Mouse (Mus musculus): ENCODE data around the gene Stat2. TPM values are rescaled to one million over a fixed set of nuclear protein-coding genes. Genes with fewer than 3 reads are reported as not detected.

Gene Stat2
- polyA plus RNA-seq, 1 experiment from 2014 or later = 15.4 TPM

GRCm38 (mm10) chr10:128231697-128232419, 38.5 kb upstream of the Stat2 start, which contains the start of gene Timeless:
TSS of gene Timeless (plus strand) at chr10:128232065.
- Histone ChIP-seq H3K9me3 (ENCODE audit: control insufficient read depth, low read length) (no peaks in the 10 kb centered on the region), H3K9ac (ENCODE audit: low read depth, low read length) (peak within 1 kb of the TSS; percentile 91), H3K4me2 (replicated peaks; ENCODE audit: low read depth, low read length) (peak within 1 kb of the TSS; percentile 65), H3K36me3 (ENCODE audit: control insufficient read depth, insufficient read depth, low read length) (no peaks in the 10 kb centered on the region), H3K4me1 (replicated peaks; ENCODE audit: control insufficient read depth, insufficient read depth, low read length) (no peaks in the 10 kb centered on the region), H3K4me3 (ENCODE audit: low read depth, low read length) (peak within 1 kb of the TSS; percentile 68), H3K27me3 (ENCODE audit: control insufficient read depth, insufficient read depth, low read length) (no peaks in the 10 kb centered on the region), H3K27ac (ENCODE audit: low read depth, low read length) (peak within 1 kb of the TSS; percentile 86)
- DNase-seq (ENCODE audit: low spot score) = peak; percentile 91
- under 1% methylated on average over 44 of the region's 58 CpGs for WGBS
- ATAC-seq (ENCODE audit: low FRiP score) = peak; percentile 94

DNA sequence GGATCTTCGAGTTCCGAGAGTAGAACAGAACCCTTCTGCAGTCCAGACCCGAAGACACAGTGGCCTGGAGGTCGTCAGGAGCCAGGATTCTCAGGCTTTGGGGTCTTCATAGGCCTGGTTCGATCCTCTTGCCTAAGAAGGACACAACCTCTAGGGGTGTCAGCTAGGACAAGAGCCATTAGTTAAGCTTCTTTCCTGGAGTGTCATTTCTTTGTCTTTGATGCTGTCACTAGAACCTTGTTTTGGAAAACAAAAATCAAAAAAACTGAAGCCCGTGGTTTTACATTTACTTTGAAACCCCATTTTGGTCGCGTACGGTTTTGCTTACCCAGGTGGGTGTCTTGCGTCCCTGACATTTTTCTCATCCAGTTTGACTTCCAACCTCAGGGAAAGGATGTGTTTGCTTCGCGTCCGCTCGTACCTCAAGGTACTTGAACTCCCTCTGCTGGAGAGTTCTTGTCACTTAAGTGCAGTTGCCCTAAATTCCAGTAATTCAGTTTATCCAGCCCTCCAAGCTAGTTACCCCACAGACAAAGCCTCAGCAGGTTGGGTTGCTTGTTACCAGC, 37.9 kb upstream of the Stat2 start:
- Histone ChIP-seq H3K9ac (ENCODE audit: low read depth, low read length) (peak overlapping the region; percentile 91), H3K9me3 (ENCODE audit: control insufficient read depth, low read length) (no peaks in the 10 kb centered on the region)
- under 1% methylated on average over 14 of the region's 14 CpGs for WGBS

GRCm38 (mm10) chr10:128236321-128236720, 34.0 kb upstream of the Stat2 start:
- no peaks in the 10 kb centered on the region for H3K36me3 ChIP-seq (ENCODE audit: control insufficient read depth, insufficient read depth, low read length)
- WGBS = 74% methylated on average over 4 of the region's 4 CpGs
- no peak overlapping the region for H3K27ac ChIP-seq (ENCODE audit: low read depth, low read length)
- H3K9me3 ChIP-seq (ENCODE audit: control insufficient read depth, low read length) = no peaks in the 10 kb centered on the region
- no peaks in the 10 kb centered on the region for H3K4me1 ChIP-seq (replicated peaks; ENCODE audit: control insufficient read depth, insufficient read depth, low read length)
- H3K9ac ChIP-seq (ENCODE audit: low read depth, low read length) = no peak overlapping the region
- ATAC-seq (ENCODE audit: low FRiP score) (no peak), DNase-seq (ENCODE audit: low spot score) (no peak)
- H3K4me2 ChIP-seq (replicated peaks; ENCODE audit: low read depth, low read length) = no peak overlapping the region
- H3K27me3 ChIP-seq (ENCODE audit: control insufficient read depth, insufficient read depth, low read length) = no peaks in the 10 kb centered on the region
- H3K4me3 ChIP-seq (ENCODE audit: low read depth, low read length) = no peak overlapping the region

More for the DNA sequence above, 37.9 kb upstream of the Stat2 start:
- no peaks in the 10 kb centered on the region for H3K4me1 ChIP-seq (replicated peaks; ENCODE audit: control insufficient read depth, insufficient read depth, low read length)
- DNase-seq (ENCODE audit: low spot score) = peak; percentile 79
- peak overlapping the region; percentile 86 for H3K27ac ChIP-seq (ENCODE audit: low read depth, low read length)
- no peaks in the 10 kb centered on the region for H3K27me3 ChIP-seq (ENCODE audit: control insufficient read depth, insufficient read depth, low read length)
- peak overlapping the region; percentile 68 for H3K4me3 ChIP-seq (ENCODE audit: low read depth, low read length)
- H3K4me2 ChIP-seq (replicated peaks; ENCODE audit: low read depth, low read length) = peak overlapping the region; percentile 65
- H3K36me3 ChIP-seq (ENCODE audit: control insufficient read depth, insufficient read depth, low read length) = no peaks in the 10 kb centered on the region
- ATAC-seq (ENCODE audit: low FRiP score) = peak; percentile 39; the same call in 1 of the 2 replicates

GRCm38 (mm10) chr10:128237807-128238480, 32.4 kb upstream of the Stat2 start:
- Histone ChIP-seq H3K27me3 (ENCODE audit: control insufficient read depth, insufficient read depth, low read length) (no peaks in the 10 kb centered on the region), H3K27ac (ENCODE audit: low read depth, low read length) (no peak overlapping the region), H3K4me1 (replicated peaks; ENCODE audit: control insufficient read depth, insufficient read depth, low read length) (no peaks in the 10 kb centered on the region), H3K36me3 (ENCODE audit: control insufficient read depth, insufficient read depth, low read length) (no peaks in the 10 kb centered on the region; the same call in 1 of the 2 replicates), H3K9ac (ENCODE audit: low read depth, low read length) (no peak overlapping the region), H3K9me3 (ENCODE audit: control insufficient read depth, low read length) (no peaks in the 10 kb centered on the region), H3K4me2 (replicated peaks; ENCODE audit: low read depth, low read length) (no peak overlapping the region), H3K4me3 (ENCODE audit: low read depth, low read length) (no peak overlapping the region)
- ATAC-seq (ENCODE audit: low FRiP score) = no peak
- DNase-seq (ENCODE audit: low spot score) = no peak
- 91% methylated on average over 15 of the region's 15 CpGs for WGBS

GRCm38 (mm10) chr10:128239140-128239539, 31.2 kb upstream of the Stat2 start:
- no peak overlapping the region for H3K9ac ChIP-seq (ENCODE audit: low read depth, low read length)
- no peaks in the 10 kb centered on the region for H3K27me3 ChIP-seq (ENCODE audit: control insufficient read depth, insufficient read depth, low read length)
- H3K9me3 ChIP-seq (ENCODE audit: control insufficient read depth, low read length) = no peaks in the 10 kb centered on the region
- peaks cover 4% of the 10 kb centered on the region; the same call in 1 of the 2 replicates for H3K36me3 ChIP-seq (ENCODE audit: control insufficient read depth, insufficient read depth, low read length)
- no peak overlapping the region for H3K4me2 ChIP-seq (replicated peaks; ENCODE audit: low read depth, low read length)
- DNase-seq (ENCODE audit: low spot score) = no peak
- 91% methylated on average over 4 of the region's 4 CpGs for WGBS
- no peaks in the 10 kb centered on the region for H3K4me1 ChIP-seq (replicated peaks; ENCODE audit: control insufficient read depth, insufficient read depth, low read length)
- H3K4me3 ChIP-seq (ENCODE audit: low read depth, low read length) = no peak overlapping the region
- no peak overlapping the region for H3K27ac ChIP-seq (ENCODE audit: low read depth, low read length)
- no peak for ATAC-seq (ENCODE audit: low FRiP score)

GRCm38 (mm10) chr10:128240131-128240530, 30.2 kb upstream of the Stat2 start:
- no peak for ATAC-seq (ENCODE audit: low FRiP score)
- DNase-seq (ENCODE audit: low spot score) = no peak
- Histone ChIP-seq H3K4me1 (replicated peaks; ENCODE audit: control insufficient read depth, insufficient read depth, low read length) (no peaks in the 10 kb centered on the region), H3K27ac (ENCODE audit: low read depth, low read length) (no peak overlapping the region), H3K4me3 (ENCODE audit: low read depth, low read length) (no peak overlapping the region), H3K9ac (ENCODE audit: low read depth, low read length) (no peak overlapping the region), H3K9me3 (ENCODE audit: control insufficient read depth, low read length) (no peaks in the 10 kb centered on the region), H3K4me2 (replicated peaks; ENCODE audit: low read depth, low read length) (no peak overlapping the region), H3K27me3 (ENCODE audit: control insufficient read depth, insufficient read depth, low read length) (no peaks in the 10 kb centered on the region), H3K36me3 (ENCODE audit: control insufficient read depth, insufficient read depth, low read length) (peaks cover 4% of the 10 kb centered on the region; the same call in 1 of the 2 replicates)
- 94% methylated on average over 18 of the region's 18 CpGs for WGBS

GRCm38 (mm10) chr10:128243252-128243651, 27.1 kb upstream of the Stat2 start:
- Histone ChIP-seq H3K27ac (ENCODE audit: low read depth, low read length) (no peak overlapping the region), H3K27me3 (ENCODE audit: control insufficient read depth, insufficient read depth, low read length) (no peaks in the 10 kb centered on the region), H3K9ac (ENCODE audit: low read depth, low read length) (no peak overlapping the region), H3K36me3 (ENCODE audit: control insufficient read depth, insufficient read depth, low read length) (peaks cover 14% of the 10 kb centered on the region), H3K4me2 (replicated peaks; ENCODE audit: low read depth, low read length) (no peak overlapping the region), H3K4me3 (ENCODE audit: low read depth, low read length) (no peak overlapping the region), H3K9me3 (ENCODE audit: control insufficient read depth, low read length) (no peaks in the 10 kb centered on the region), H3K4me1 (replicated peaks; ENCODE audit: control insufficient read depth, insufficient read depth, low read length) (no peaks in the 10 kb centered on the region)
- WGBS = 97% methylated on average over 8 of the region's 8 CpGs
- ATAC-seq (ENCODE audit: low FRiP score) (no peak), DNase-seq (ENCODE audit: low spot score) (no peak)

- ATAC-seq (ENCODE audit: low FRiP score) = no peak
- Histone ChIP-seq H3K9ac (ENCODE audit: low read depth, low read length) (no peak overlapping the region), H3K9me3 (ENCODE audit: control insufficient read depth, low read length) (no peaks in the 10 kb centered on the region), H3K27me3 (ENCODE audit: control insufficient read depth, insufficient read depth, low read length) (no peaks in the 10 kb centered on the region), H3K27ac (ENCODE audit: low read depth, low read length) (no peak overlapping the region), H3K4me1 (replicated peaks; ENCODE audit: control insufficient read depth, insufficient read depth, low read length) (no peaks in the 10 kb centered on the region), H3K4me3 (ENCODE audit: low read depth, low read length) (no peak overlapping the region), H3K4me2 (replicated peaks; ENCODE audit: low read depth, low read length) (no peak overlapping the region), H3K36me3 (ENCODE audit: control insufficient read depth, insufficient read depth, low read length) (peaks cover 16% of the 10 kb centered on the region)
- DNase-seq (ENCODE audit: low spot score) = no peak
- 96% methylated on average over 15 of the region's 15 CpGs for WGBS
Observed at GRCm38 (mm10) chr10:128244121-128244520, 26.2 kb upstream of the Stat2 start.
